Mouse (Mus musculus): ENCODE measurements around the gene Mrpl21.

GRCm38 (mm10) chr19:3335917-3336316 is 53.2 kb downstream of the Mrpl21 start:
- TF ChIP-seq CTCF (IDR thresholded peaks at IDR 0.05; ENCODE audit: low read depth, low read length) (no peak), EP300 (IDR thresholded peaks at IDR 0.05; ENCODE audit: insufficient read depth, low read depth, low read length) (no peak)
